Mouse (Mus musculus) ovary, postnatal 36 days (tissue): Measurements from ENCODE around the gene Creb3l4.

Source experiments
- DNase-seq: peaks from one replicate; pipeline ENCODE4 v3.0.0; 2022; ENCODE audit warnings: low spot score, mixed read lengths

Gene Creb3l4

DNA sequence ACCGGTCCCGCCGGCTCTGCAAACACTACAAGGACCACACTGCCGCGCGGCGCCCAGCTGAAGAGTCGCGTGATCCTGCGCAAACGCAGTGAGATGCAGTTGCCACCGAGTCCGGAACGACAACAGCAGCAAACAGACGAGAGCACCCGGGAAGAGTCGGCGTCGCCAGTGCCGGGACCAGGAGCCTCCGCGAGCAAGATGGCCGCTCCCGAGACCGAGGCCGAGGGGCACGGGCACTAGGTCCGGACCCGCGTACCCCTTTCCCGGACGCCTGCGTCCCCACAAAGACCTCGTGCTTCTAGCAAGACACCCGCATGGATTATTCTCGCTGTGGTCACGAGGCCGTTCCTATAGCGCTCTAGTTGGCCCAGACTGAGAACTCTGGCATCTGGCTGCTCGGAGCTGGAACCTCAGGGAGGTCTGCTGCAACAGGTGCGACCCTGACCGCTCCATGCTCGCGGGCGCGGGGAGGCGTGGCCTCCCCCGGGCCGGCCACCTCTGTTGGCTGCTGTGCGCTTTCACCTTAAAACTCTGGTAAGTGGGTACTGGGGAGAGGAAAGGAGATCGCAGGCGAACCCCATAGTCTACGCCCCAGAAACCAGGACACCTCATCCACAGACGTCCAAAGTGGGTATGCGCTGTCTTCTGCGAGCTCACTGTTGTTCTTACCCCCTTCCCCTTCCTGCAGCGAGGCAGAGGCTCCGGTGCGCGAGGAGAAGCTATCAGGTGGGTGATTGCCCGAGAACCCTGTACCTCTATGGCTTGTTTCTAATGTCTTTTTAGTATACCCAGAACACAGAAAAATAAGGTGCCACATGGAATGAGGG, 11.6 kb downstream of the Creb3l4 start, which contains the start of gene Jtb:
TSS of gene Jtb (plus strand) at position 91 of the 827 bp plus-strand sequence.
- DNase-seq: peak; percentile 92

DNA sequence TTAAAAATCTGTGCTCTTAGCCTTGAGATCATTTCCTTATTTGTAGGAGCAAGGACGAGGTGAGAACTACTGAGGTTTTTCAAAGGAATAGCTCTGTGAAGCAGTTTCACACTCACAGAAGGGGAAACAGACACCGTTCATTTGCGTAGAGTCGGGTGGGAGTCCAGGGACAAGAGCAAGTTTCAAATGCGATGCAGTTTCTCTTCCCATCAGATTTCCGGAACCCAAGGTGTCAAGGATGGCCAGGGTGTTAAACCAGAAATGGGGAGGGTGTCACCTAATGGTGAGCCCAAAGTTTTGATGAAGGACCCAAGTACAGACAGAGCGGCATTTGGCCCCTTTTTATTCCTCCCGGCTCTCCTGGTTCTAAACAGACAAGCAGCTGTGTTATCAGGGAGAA, 12.2 kb downstream of the Creb3l4 start:
- no peak for DNase-seq

DNA sequence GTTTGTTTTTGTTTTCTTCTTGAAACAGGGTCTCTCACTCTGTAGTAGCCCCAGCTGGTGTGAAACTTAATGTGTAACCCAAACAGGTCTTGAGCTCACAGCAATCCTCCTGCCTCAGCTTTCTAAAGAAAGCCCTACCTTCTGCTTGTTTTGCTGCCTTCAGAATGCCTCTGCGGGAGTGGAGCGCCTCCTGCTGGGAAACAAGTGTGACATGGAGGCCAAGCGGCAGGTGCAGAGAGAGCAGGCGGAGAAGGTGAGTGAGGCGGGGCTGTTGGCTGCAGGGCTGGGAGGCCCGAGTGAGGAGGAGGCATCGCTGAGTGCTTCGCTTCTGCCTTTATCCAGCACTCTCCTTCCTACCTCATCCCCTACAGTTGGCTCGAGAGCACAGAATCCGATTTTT, 19.0 kb downstream of the Creb3l4 start:
- DNase-seq: no peak

DNA sequence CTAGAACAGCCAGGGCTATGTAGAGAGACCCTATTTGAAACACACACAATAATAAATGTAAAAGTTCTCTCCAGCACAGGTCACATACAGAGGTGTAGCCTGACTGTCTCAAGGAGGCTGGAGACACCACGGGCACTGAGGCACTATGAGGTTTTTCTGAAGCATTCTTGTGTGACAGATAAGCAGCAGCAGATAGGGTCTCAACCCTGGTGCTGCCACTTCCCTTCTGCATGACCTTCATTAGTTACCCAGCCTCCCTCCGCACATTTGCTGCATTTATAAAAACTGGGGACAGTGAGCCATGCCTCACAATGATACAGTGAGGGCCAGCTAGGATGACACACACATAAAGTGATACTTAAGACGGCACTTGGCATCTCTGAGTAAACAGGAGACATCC, 20.4 kb downstream of the Creb3l4 start:
- no peak for DNase-seq

DNA sequence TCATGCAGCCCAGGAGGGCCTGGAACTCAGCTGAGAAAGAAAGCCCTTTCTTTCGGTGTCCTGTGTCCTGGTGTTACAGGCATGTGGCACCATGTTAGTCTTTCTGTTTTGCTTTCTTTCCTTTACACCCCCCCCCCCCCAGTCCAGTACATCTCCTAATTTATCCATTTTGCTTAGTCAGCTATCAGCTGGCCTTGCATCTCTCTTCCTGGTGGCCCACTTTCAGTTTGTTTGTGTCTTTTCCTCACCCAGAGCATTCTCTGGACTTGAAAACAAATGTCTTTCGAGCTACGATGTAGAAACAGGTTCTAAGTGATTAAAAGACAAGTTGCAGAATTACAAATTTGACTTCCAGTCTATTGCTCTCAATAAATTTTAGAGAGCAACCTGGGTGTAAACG, 20.9 kb downstream of the Creb3l4 start:
- DNase-seq: no peak

DNA sequence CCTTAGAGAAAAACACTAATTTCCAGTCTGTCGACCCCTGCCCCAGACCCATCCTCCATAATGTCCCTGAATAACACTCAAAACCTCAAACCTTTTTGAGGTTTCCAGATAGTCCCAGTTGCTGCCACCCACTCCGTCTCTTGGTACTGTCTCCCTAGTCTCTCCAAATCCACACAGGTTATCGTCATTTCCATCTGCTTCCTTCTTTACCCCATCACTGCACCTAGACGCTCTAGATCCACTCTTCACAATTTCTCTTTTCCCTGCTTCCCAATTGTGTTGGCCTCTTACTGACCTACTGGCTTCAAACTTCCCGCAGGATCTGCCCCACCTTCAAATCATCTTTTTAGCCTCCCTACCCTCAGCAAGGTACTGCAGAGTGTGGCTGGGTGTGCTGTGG, 22.2 kb downstream of the Creb3l4 start:
- no peak for DNase-seq

DNA sequence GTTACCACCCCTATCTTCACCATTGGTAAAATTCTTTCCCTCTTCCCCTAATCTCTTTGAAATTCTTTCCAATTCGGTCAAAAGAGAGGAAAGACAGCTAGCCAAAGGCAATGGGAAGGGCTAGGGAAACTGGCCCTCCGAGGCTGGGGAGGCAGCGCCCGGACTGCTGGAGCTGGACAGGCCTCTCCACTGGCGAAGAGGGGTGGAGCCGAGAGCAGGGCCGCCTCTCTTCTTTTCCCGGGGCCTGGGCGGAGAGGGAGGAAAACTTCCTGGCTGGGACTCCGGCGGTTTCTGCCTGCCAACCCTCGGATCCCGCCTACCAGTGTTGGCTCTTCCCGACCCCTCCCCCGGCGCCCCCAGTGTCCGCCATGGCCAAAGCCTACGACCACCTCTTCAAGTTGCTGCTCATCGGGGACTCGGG, 22.8 kb downstream of the Creb3l4 start:
- DNase-seq: peak; percentile 83

DNA sequence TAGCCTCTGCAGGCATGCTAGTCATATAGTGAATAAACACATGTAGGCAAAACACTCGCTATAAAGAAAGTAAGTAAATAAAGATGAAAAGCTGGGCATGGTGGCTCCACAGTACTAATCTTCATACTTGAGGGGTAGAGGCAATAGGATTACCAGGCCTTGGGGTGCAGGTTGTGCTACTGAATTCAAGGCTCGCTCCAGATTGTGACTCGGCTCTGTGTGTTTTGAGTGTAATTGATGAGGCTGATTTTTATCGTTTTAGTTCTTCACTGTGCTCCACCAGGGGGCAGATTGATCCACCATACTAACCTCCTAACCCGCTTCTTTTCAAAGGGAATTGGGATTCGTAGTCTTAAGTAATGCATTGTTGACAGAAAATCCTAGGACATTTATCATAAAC, 23.2 kb downstream of the Creb3l4 start:
- DNase-seq: no peak

DNA sequence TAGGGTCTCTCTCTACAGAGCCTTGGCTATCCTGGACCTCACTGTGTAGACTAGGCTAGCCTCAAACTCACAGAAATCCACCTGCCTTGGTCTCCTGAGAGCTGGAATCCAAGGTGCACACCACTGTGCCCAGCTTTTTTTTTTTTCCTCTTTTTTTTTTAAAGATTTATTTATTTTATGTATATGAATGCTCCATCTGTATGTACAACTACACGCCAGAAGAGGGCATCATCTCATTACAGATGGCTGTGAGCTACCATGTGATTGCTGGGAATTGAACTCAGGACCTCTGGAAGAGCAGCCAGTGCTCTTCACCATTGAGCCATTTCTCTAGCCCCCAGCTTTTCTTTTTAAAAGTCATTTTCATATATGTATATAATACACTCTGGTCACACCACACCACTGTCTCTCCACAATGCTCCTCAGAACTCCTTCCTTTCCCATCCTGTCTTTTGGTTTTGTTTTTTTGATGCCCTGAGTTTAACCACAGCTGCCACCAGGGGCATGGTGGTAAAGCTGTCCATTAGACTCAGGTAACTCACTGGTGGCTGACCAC, 27.4 kb downstream of the Creb3l4 start:
- no peak for DNase-seq

DNA sequence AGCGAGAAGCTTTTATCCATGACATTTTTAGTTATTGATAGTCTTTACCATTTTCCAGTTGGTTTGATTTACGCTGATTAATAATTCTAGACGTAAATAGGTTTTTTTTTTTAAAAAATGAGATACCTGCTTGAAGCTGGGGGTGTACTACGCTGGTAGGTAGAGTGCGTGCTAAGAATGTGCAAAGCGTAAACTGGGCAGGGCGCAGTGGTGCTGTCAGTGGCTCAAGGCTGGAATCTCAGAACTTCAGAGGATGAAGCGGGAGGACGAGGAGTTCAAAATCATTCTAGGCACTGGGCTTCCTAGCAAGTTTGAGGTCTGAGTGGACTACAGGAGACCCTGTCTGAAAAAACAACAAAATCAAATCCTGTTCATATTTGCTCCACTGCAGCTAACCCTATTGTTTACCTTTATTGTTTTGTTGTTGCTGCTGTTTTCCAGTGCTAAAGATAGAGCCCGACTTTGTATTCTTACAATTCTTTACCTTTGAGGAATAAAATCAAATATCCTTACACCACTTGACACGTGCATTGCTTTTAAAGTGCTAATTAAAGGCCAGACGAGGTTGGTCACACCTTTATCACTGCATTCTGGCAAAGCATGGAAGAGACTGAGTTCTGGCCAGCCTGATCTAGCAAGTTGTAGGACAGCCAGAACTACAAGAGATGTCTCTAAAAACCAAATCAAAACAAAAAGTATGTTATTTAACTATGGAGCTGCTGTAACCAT, 29.2 kb downstream of the Creb3l4 start:
- DNase-seq: no peak

DNA sequence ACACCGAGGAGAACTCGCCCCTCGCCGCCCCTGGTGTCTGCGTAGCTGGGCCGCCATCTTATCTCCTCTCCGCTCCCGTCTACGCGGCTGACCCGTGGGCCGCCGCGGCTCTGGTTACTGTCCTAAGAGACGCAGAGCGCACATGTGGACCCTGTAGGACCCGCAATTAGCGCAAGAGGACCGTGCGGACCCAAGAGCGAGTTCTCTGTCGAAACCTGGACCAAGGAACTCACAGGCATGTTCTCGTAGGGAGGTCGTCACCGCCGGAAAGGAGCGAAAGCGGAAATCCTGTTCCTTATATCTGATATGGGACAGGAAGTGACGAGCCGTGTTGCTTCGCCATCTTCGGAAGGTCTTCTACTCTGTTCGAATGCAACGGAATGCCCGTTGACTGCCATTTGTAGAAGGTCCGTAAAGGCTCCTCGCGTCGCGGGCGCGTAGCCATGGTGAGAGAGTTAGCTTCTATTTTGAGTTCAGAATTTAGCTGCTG, 29.9 kb downstream of the Creb3l4 start, which contains the start of the genes Rps27 and Rab13:
TSS of gene Rps27 (minus strand) at position 275 of the 490 bp plus-strand sequence.
TSS of gene Rab13 (plus strand) at position 319 of the 490 bp plus-strand sequence.
- DNase-seq: peak; percentile 83

DNA sequence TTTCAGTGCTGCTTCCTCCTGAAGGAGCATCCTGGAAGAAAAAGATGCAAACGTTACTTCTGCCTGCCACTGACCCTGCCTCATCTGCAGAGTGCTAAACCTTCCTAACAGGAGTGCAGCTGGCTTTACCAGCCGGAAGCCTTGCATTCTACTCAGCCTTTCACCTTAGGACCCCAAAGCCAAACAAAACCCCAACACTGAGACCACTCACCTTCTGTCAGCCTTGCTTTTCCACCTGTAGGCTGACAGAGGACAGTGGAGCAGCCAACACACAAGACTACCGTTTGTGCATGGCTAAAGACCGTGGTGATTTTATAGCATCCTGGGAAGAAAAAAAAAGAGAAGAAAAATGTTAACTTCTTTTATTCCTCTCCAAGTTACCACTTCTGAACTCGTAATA, 30.6 kb downstream of the Creb3l4 start:
- DNase-seq: no peak

DNA sequence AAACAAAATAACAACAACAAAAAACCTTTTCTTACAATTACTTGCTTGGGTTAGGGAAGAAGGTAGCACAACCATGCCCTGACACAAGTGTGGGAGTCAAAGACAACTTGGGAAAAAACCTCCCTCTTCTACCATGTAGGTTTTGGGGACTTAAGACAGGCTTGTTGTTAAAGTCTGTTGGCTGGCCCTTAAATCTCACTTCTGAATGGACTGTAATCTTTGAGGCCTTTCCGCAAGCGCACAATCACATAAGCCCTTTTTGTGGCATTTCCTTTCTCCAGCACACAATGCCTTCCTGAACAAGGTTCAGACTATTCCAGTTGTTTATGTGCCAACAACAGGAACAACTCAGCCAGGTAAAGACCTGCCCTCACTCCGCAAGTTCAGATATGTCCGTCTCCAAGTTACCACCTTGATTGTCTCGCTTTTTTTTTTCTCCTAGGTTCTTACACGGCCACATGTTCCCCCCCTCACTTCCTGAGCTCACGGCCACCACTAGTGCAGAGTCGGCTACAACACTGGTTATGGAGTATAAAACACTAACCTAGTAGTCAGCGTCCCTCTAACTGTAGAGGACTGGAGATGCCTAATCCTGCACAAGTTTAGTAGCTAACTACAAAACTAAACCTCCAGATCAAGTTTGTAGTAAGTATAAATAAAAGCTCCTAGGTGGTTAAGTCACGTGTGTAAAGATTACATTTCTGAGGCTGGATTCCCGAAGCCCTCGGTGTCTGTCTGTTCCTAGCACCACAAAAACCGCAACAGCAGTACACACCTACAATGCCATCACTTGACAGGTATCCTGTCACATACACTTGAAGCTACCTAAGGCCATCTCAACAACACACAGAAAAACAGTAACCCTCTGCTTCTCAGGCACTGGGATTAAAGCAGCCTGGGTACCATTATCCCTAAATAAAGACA, 31.6 kb downstream of the Creb3l4 start:
- DNase-seq: no peak

DNA sequence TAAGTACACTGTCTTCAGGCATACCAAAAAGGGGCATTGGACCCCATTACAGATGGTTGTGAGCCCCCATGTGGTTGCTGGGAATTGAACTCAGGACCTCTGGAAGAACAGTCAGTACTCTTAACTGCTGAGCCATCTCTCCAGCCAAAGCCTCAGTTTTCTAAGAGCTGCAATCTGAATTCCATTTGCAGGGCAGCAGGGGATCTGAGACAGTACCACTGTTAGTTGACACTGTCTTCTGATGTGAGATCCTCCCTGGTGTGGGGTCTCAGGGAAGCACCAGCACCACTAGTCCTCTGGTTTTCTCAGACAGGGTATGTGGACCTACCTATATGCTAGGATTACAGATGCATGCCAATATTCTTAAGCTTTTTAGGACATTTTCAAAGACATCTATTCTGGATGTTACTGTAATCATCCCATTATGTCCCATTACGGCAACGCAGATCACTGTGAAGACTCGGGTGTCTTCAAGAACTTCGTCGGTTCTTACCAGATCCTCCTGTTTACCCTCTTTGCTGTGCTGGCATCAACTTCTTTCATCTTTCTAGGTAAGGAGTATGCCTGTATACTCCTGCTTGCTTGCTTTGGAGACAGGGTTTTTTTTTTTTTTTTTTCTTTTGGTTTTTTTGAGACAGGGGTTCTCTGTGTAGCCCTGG, 33.3 kb downstream of the Creb3l4 start:
- DNase-seq: no peak

DNA sequence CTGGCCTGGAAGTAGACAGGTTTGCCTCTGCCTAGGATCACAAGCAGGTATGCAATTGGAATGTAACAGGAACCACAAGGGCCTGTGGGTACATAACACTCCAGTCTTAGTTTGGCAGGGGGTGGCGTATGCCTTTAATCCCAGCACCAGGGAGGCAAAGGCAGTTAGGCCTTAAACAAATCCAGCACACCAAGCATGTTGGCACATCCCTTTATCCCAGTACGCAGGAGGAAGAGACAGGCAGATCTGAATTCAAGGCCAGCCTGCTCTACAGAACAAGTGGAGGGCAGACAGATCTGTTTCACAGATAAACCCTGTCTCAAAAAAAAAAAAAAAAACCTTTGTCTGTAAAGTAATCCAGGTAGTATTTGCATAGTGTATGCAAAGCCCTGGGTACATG, 34.6 kb downstream of the Creb3l4 start:
- no peak for DNase-seq

DNA sequence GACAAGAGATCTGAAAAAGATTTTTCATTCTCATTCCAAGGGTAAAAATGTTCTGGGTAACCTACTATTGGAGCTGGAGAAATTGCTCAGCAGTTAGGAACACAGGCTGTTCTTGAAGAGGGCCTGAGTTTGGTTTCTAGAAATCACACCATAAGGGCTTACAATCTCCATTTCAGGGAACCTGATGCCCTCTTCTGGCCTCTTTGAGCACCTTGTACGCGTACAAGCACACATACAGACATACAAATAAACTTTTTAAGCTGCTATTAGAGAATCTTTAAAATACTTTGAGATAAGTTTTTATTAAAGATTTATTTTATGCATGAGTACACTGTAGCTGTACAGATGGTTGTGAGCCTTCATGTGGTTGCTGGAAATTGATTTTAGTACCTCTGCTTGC, 38.7 kb downstream of the Creb3l4 start:
- no peak for DNase-seq

DNA sequence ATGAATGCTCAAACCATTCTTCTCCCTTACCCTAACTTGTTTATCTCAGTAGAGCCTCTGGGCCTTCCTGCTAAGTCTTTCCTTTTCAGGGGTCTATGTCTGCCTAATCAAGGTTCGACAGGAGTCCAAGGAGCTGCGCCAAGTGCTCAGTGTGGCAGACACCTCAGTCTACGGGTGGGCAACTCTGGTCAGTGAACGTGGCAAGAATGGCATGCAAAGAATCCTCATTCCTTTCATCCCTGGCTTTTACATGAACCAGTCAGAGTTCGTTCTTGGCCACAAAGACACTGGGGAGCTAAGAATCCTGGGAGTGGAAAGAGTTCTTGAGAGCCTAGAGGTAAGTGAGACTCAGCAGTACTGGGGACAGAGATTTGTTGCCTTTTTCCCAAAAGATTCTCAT, 39.7 kb downstream of the Creb3l4 start:
- no peak for DNase-seq

DNA sequence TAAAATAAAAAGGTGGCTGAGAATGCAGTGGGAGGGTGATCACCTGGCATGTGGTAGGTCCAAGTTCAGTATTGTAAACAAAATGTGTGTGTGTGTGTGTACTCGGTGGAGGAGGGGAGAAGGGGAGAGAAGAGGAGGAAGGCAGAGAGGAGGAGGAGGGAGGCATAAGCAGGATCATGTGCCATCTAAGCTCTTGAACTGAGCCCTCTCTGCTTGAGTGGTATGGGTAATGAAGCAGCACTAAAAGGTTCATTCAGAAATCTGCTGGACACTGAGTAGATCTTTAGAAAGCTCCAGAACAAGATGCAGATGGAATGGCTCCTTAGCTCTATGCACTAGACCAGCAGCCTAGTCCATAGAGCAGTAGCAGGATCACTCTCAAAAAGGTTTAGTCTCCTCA, 40.4 kb downstream of the Creb3l4 start:
- no peak for DNase-seq

DNA sequence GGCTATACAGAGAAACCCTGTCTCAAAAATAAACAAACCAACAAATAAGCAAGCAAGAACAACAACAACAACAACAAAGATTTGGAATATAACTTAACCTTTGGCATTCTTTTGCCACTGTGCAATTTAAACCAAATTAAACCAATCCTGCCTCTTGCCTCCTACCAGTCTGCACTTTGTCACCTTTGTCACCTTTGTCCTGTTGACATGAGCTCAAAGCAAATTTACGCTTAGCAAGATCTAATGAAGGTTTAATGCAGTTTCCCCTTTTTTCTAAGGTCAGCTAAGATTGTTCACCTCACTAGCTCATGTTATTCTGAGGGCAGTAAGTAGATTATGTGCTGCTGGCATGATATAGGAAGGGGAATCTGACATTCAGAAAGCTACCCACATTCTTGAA, 45.8 kb downstream of the Creb3l4 start:
- no peak for DNase-seq

DNA sequence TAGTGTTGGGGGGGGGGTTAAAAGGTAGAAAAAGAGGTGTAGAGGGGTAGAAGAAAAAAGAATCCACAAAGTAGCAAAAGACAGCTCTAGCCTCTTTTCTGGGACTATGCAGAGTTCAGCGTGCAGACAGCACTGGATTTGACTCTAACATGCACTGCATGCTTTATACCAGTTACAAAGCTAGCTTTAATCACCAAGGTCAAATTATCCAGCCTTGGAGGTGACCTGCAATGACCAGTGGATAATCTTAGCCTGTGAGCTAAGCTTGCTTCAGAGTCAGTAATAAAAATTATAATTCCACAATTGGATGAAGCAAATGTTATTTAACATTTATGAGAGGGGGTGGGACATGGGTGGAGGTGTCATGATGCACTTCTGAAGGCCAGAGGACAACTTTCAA, 47.7 kb downstream of the Creb3l4 start:
- no peak for DNase-seq

DNA sequence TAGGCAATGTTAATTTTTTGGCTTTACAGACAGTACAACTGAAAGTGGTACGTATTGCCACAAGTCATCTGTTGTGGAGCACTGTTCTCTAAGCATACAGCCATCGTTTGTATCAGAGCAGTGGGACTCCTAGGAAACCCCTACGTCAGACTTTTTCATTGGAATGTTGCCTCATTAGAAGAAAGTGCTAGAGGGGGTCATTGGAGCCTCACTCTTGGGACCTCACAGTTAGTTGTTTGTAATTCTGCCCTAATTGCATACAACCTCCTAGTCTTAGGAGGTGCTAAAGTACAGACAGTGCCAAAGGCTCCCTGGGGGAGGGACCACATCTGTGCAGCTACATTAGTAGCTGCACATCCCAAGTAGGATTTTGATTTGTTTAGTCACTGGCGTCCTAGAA, 48.6 kb downstream of the Creb3l4 start:
- no peak for DNase-seq
